19 mouse cellular contexts compared by ENCODE assay signal in the genomic region with DNA sequence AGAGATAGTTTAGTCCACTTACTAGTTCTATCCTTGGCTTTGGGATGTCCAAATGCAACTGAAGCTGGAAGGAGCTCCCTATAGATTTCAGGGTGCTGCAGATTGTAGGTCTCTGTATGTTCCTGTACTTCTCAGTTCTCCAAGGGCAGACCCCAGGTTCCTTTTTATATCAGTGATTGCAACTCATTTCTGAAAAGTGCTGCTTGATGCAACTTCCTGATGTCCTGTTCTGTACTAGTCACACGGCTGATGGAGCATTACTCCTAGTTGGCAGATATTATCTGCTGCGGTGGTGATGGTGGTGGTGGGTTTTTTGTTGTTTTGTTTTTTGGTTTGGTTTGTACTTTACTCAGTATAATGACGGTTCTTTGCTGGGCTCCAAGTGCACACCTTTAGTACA. TPM values are rescaled to one million over a fixed set of nuclear protein-coding genes. Genes with fewer than 3 reads are reported as not detected.
DNase-seq lines count a peak whose midpoint lies in the region; ATAC-seq and TF ChIP-seq lines count a peak whose summit lies in the region.
"Had no signal": no experiment of that assay in that cellular context is flagged by ENCODE, and none has a peak within 500 bp of the region (broad histone marks: within the 10 kb centered on the region; RNA-seq: fewer than 3 reads in every experiment).

No protein-coding gene starts in this region.

- H3K36me3 ChIP-seq in CH12.LX (replicated peaks in 1 of 2; ENCODE audit: control insufficient read depth in 1 of 2, insufficient read depth in 1 of 2, low read length in 1 of 2) = peaks cover 0 to 22% of the 10 kb centered on the region in 2 experiments
- peaks cover 15% of the 10 kb centered on the region for H3K36me3 ChIP-seq in forebrain, embryonic 10.5 days (replicated peaks)
- H3K36me3 ChIP-seq: heart, embryonic 15.5 days; intestine, embryonic 15.5 days had no signal

- H3K79me2 ChIP-seq in CH12.LX (replicated peaks; ENCODE audit: control insufficient read depth, extremely low read depth, insufficient read depth, poor library complexity, severe bottlenecking) = peaks cover 39% of the 10 kb centered on the region

- 83% methylated on average over 3 of the region's 3 CpGs for WGBS in forebrain, embryonic 10.5 days

- H3K27ac ChIP-seq in CH12.LX (ENCODE audit: insufficient read depth, low read depth) = no peak overlapping the region
- no peak overlapping the region for H3K27ac ChIP-seq in forebrain, embryonic 10.5 days
- H3K27ac ChIP-seq: embryonic facial prominence, embryonic 13.5 days; heart, adult 2 months; heart, embryonic 15.5 days; hindbrain, embryonic 13.5 days; intestine, embryonic 15.5 days had no signal

- H3K4me2 ChIP-seq in CH12.LX (ENCODE audit: insufficient read depth, low read depth, poor library complexity, severe bottlenecking) = no peak overlapping the region
- H3K4me2 ChIP-seq: embryonic facial prominence, embryonic 13.5 days; heart, embryonic 11.5 days; heart, embryonic 15.5 days; hindbrain, embryonic 13.5 days; intestine, embryonic 15.5 days had no signal

- TF ChIP-seq POLR2A in CH12.LX (IDR thresholded peaks at IDR 0.05; ENCODE audit: low read depth, low read length) = no peak

- TF ChIP-seq EP300 in CH12.LX (IDR thresholded peaks at IDR 0.05; ENCODE audit: low read length) = peak; percentile 38; the same call in 1 of the 2 replicates

- H3K4me1 ChIP-seq in CH12.LX (ENCODE audit: control insufficient read depth in 1 of 2, insufficient read depth in 2 of 2) = peaks cover 5 to 80% of the 10 kb centered on the region in 2 experiments; a peak in 3 of 4 replicates
- no peaks in the 10 kb centered on the region for H3K4me1 ChIP-seq in forebrain, embryonic 10.5 days
- H3K4me1 ChIP-seq: embryonic facial prominence, embryonic 13.5 days; intestine, embryonic 15.5 days had no signal

- TF ChIP-seq RAD21 in CH12.LX (IDR thresholded peaks at IDR 0.05; ENCODE audit: low read depth, low read length) = no peak

- in situ Hi-C loops in CH12.LX (cut with MboI; ENCODE audit: low pct_ligation_motif_present, low pct_unique_long_range_greater_than_20kb, low sequenced_read_pairs) = no loop called here

- DNase-seq in CH12.LX (ENCODE audit: extremely low read depth) = peak; percentile 42
- DNase-seq in forebrain, embryonic 10.5 days (ENCODE audit: extremely low spot score, low spot score) = no peak
- no peak for DNase-seq in frontal cortex, postnatal 36 days (ENCODE audit: low spot score in 2 of 2)
- no peak for DNase-seq in urinary bladder, postnatal 10 days (ENCODE audit: low spot score)
- DNase-seq: adrenal gland, postnatal 10 days; cerebellum, adult 11-12 months; cerebellum, adult 9-10 months; cerebellum, postnatal 25 days; gastrocnemius, postnatal 10 days; heart, adult 2 months; heart, postnatal 14 days had no signal

- dilution Hi-C loops in CH12.LX (cut with MboI; ENCODE audit: extremely low pct_ligation_motif_present, extremely low pct_unique_long_range_greater_than_20kb, low sequenced_read_pairs) = no loop called here

- peak; percentile 67 for ATAC-seq in common myeloid progenitor, adult 5-6 weeks (replicated peaks; ENCODE audit: low read depth, poor library complexity, severe bottlenecking)
- peak; percentile 90 for ATAC-seq in megakaryocyte progenitor cell, adult 5-6 weeks (replicated peaks; ENCODE audit: poor library complexity)
- ATAC-seq: forebrain, embryonic 14.5 days; intestine, embryonic 15.5 days had no signal

- H3K9me3 ChIP-seq in CH12.LX (replicated peaks; ENCODE audit: low read length) = peaks cover 6% of the 10 kb centered on the region
- H3K9me3 ChIP-seq in forebrain, embryonic 10.5 days = 0 out of 2 replicates have a peak, but pooled peaks cover 2% of the 10 kb centered on the region
- H3K9me3 ChIP-seq: embryonic facial prominence, embryonic 13.5 days; heart, embryonic 15.5 days; hindbrain, embryonic 13.5 days; intestine, embryonic 15.5 days had no signal

- no peak overlapping the region for H3K9ac ChIP-seq in CH12.LX (ENCODE audit: insufficient read depth, low read depth)
- H3K9ac ChIP-seq: embryonic facial prominence, embryonic 13.5 days; heart, embryonic 15.5 days; hindbrain, embryonic 13.5 days; intestine, embryonic 15.5 days had no signal

- no peak overlapping the region for H3K4me3 ChIP-seq in CH12.LX (replicated peaks in 1 of 3; ENCODE audit: low read depth in 2 of 3, low read length in 2 of 3, poor library complexity in 1 of 3)
- H3K4me3 ChIP-seq in forebrain, embryonic 10.5 days = no peak overlapping the region
- H3K4me3 ChIP-seq: embryonic facial prominence, embryonic 13.5 days; heart, adult 2 months; heart, embryonic 15.5 days; hindbrain, embryonic 13.5 days; intestine, embryonic 15.5 days had no signal

- no peak for TF ChIP-seq CTCF in CH12.LX (conservative IDR thresholded peaks at IDR 0.05 in 1 of 2, IDR thresholded peaks at IDR 0.05 in 1 of 2; ENCODE audit: low read depth in 2 of 2, low read length in 2 of 2)

- no peaks in the 10 kb centered on the region for H3K27me3 ChIP-seq in CH12.LX (replicated peaks)
- no peaks in the 10 kb centered on the region for H3K27me3 ChIP-seq in forebrain, embryonic 10.5 days (ENCODE audit: poor library complexity, severe bottlenecking)
- H3K27me3 ChIP-seq: embryonic facial prominence, embryonic 13.5 days; heart, embryonic 15.5 days; hindbrain, embryonic 13.5 days; intestine, embryonic 15.5 days had no signal

TF ChIP-seq in CH12.LX, 34 proteins besides CTCF, POLR2A, EP300 and RAD21:
- TF ChIP-seq SIN3A (IDR thresholded peaks at IDR 0.05; ENCODE audit: low read length) = no peak
- TF ChIP-seq IRF4 (IDR thresholded peaks at IDR 0.05; ENCODE audit: low read depth, low read length) = peak; percentile 48; the same call in 1 of the 2 replicates
TF ChIP-seq in CH12.LX: peak in this region for 1.

RNA-seq across cellular contexts. Expression of gene Wdr92, which starts 1.2 kb away (rescaled TPM):
- total RNA-seq in CH12.LX (2012; rRNA removed) = 38.6 and 40.2 TPM in 2 replicates
- total RNA-seq in CH12.LX (2014; rRNA removed) = 66.1 and 73.6 TPM in 2 replicates
- 35.8 and 48.5 TPM in 2 replicates for polyA plus RNA-seq in CH12.LX (2012; ENCODE audit: insufficient read length, low read depth)
- total RNA-seq in common myeloid progenitor, adult 5-6 weeks (2017) = 34.6 and 43.6 TPM in 2 replicates
- total RNA-seq in megakaryocyte progenitor cell, adult 5-6 weeks (2015) = 20.9 and 26.9 TPM in 2 replicates
- 24.2 and 39.1 TPM in 2 replicates for total RNA-seq in megakaryocyte progenitor cell, adult 5-6 weeks (2017)
- 28.8 TPM in 2 replicates for polyA plus RNA-seq in forebrain, embryonic 10.5 days (2016; fragmentation: Nextera tagmentation; extraction: Ambion mirVana)

RNA-seq across cellular contexts. Expression of gene Ppp3r1, which starts 21.7 kb away (rescaled TPM):
- 31.8 and 38.8 TPM in 2 replicates for total RNA-seq in CH12.LX (2012; rRNA removed)
- 114 and 116 TPM in 2 replicates for total RNA-seq in CH12.LX (2014; rRNA removed)
- 102 and 128 TPM in 2 replicates for polyA plus RNA-seq in CH12.LX (2012; ENCODE audit: insufficient read length, low read depth)
- 73.0 and 81.1 TPM in 2 replicates for total RNA-seq in common myeloid progenitor, adult 5-6 weeks (2017)
- total RNA-seq in megakaryocyte progenitor cell, adult 5-6 weeks (2015) = 56.9 and 72.0 TPM in 2 replicates
- 57.6 and 69.3 TPM in 2 replicates for total RNA-seq in megakaryocyte progenitor cell, adult 5-6 weeks (2017)
- polyA plus RNA-seq in forebrain, embryonic 10.5 days (2016; fragmentation: Nextera tagmentation; extraction: Ambion mirVana) = 66.8 and 72.9 TPM in 2 replicates

RNA-seq across cellular contexts. Expression of gene Pno1, which starts 30.6 kb away (rescaled TPM):
- 82.7 and 129 TPM in 2 replicates for total RNA-seq in CH12.LX (2012; rRNA removed)
- 279 and 281 TPM in 2 replicates for total RNA-seq in CH12.LX (2014; rRNA removed)
- 151 and 155 TPM in 2 replicates for polyA plus RNA-seq in CH12.LX (2012; ENCODE audit: insufficient read length, low read depth)
- total RNA-seq in common myeloid progenitor, adult 5-6 weeks (2017) = 129 and 140 TPM in 2 replicates
- total RNA-seq in megakaryocyte progenitor cell, adult 5-6 weeks (2015) = 77.6 and 83.7 TPM in 2 replicates
- total RNA-seq in megakaryocyte progenitor cell, adult 5-6 weeks (2017) = 112 and 130 TPM in 2 replicates
- 127 and 129 TPM in 2 replicates for polyA plus RNA-seq in forebrain, embryonic 10.5 days (2016; fragmentation: Nextera tagmentation; extraction: Ambion mirVana)
